Mouse (Mus musculus) olfactory bulb, adult 2 months (tissue): Measurements from ENCODE around the gene Gm37419.

Experiments used
- CTCF ChIP-seq: fragments of 200-500 bp; IDR thresholded peaks from 2 replicates; pipeline ENCODE4 v1.5.1; 2012; ENCODE audit warnings: low read depth, mild to moderate bottlenecking, low read length, moderate library complexity; ENCODE audit not compliant: insufficient read depth
- POLR2A ChIP-seq: fragments of 200-500 bp; IDR thresholded peaks from 2 replicates; pipeline ENCODE4 v1.6.1; 2012; ENCODE audit warnings: mild to moderate bottlenecking, low read depth, low read length, moderate library complexity; ENCODE audit not compliant: insufficient read depth

GRCm38 (mm10) chr16:23976196-23976595 is 12.1 kb upstream of the Gm37419 start:
- TF ChIP-seq POLR2A (no peak), CTCF (no peak)
